Mouse (Mus musculus): ENCODE results near the gene Ascc2.

The Ascc2 gene

DNA sequence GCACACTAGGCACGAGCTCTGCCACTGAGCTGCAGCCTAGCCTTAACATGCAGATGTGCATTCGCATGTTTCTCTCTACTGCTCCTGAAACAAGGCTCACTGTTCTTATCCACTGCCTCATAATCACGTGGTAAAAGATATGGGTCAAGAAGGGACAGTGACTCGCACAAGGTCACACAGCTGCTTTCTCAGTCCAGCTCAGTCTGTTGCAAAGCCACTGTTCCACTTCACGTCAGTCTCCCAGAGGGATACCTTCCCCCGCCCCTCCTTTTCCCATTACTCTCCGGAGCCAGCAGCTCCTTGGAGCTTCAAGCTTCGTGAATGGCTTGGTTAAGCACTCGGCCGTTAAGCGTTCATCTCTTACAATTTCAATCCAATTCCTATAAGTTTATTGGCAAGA lies 82.8 kb downstream of the Ascc2 start:
- DNase-seq (ENCODE audit: low spot score): no peak

DNA sequence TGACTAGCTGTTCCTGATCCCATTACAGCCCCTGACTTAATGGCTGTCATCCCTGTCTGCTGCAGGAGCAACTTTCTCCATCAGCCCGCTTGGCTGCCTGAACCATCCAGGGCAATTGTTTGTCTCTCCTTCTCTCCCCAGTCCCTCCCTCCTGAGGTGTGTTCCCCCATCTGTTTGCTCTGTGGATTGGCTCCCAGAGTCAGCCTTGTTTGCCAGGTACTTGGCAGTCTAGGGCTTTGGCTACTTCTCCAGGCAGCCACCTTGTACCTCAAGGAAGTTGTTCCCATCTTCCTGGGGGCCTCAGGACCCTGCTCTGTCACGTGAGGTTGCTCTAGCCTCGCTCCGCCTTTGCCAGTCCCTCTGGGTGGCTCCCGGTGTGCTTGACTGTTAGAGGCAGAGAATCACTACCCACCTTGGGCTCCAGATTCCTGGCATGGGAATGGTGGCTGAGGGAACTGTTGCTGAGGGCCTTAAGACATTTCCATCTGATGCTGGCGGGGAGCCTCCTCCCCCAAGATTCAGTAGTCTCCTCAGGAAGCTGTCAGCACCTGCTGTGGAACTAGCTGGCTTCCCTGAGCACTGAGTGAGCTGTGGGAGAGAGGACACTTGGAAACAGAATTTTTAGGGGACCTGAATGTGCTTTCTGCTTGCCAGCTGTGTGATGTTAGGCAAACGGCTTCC lies 83.5 kb downstream of the Ascc2 start:
- DNase-seq (ENCODE audit: low spot score): no peak

DNA sequence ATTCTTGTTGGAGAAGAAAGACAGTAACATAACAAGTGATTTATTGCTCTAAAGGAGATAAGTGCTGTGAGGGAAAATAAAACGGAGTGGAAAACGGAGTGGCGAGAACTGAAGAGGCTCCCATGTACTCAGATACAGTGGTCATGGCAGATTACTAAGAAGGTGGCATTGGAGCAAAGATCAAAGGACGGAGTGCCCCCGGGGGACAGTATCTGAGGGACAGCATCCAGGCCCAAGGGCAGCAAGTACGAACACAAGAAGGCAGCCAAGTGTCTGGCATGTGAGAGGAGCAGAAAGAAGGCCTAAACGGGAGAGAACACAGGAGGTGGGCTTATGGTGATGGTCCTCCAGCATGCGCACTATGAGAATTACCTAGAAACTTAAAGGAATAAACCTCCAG lies 84.2 kb downstream of the Ascc2 start:
- no peak for DNase-seq (ENCODE audit: low spot score)

DNA sequence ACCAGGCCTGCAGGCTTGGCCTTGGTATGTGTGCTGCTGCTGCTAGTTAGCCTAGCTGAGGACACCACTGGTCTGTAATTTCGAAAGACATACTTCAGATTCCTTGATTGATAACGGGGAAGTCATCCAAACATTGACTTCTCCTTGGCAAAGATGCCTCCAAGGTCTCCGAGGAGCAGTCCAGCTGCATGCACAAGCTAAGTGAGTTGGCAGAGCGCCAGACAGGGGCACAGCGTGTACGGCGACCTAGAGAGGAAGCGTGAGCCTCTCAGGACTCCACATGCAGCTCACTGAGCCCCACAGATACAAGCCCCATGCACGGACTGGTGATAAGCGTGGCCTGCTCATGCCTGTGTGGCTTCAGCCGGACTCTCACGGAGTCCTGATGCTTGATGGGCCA lies 92.1 kb downstream of the Ascc2 start:
- DNase-seq (ENCODE audit: low spot score): peak; percentile 41

DNA sequence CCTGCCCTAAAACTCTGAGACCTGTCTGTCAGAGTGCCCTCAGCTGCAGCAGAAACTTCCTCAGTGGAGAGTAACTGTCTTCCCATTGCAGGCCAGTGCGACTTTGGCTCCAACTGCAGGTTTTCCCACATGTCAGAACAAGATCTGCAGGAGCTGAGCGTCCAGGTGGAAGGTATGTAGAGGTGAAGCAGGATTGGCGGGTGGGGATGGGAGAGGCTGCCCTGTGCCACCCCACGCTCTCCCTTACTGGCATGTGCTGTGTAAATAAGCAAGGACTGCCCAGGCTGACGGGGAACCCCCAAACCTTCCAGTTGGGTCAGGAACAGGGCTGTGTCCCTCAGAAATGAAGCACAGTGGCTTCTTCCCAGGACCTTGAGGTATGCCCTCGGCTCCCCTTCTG lies 92.5 kb downstream of the Ascc2 start:
- no peak for DNase-seq (ENCODE audit: low spot score)

DNA sequence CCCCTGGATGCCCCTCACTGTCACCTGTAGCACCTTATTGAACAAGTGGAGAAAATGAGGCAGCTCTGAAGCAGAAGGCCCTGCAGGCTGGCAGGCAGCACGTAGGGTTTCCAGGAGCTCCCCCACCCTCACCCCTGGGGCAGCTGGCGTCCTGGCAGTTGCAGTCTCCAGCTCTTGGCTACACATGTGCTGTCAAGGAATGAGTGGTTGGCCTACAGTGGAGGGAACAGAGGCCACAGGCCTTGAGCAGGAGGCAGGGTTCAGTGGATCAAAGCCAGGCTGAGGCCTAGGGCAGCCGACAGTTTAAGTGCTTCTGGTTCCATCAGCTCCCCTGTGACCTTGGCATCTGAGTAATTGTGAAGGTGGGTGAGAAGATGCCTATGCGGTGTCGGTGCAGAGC lies 93.4 kb downstream of the Ascc2 start:
- DNase-seq (ENCODE audit: low spot score): no peak

DNA sequence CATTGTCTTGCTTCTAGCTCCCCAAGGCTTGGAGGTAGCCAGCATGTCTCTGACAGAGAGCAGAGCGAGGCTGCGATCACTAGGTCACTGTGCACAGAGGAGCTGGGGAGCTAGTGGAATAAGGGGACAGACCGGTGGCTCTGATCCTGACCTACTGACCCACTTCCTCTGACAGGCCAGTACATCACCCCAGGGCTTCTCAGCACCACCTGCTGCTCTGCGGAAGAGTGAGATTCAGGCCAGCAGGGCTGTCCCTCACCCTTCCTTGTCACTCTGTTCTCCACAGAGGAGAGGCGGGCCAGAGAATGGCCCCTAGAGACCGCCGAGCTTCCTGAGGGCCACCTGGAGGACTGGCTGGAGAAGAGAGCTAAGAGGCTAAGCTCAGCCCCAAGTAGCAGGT lies 94.2 kb downstream of the Ascc2 start:
- no peak for DNase-seq (ENCODE audit: low spot score)

DNA sequence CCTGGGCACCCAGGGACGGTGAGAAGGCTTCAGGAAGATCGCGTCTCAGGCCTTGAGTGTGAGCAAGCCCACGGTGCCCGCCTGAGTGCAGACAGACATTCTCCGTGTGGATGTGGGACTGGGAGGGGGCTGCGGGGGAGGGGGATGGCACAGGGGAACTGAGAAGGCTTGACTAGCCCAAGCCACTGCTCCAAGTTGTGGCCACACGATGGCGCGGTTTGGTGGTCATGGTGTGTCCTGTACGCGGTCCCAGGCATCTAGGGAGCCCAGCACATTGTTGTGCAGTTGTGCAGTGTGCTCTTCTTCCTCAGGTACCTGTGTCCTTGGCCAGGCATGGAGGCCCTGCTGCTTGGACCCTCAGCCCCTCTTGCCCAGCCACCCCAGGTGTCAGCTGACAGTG lies 96.6 kb downstream of the Ascc2 start:
- DNase-seq (ENCODE audit: low spot score): no peak
